Mouse (Mus musculus) heart, adult 2 months (tissue): ENCODE data around the gene Tnfaip8l1.

Experiments used
- CTCF ChIP-seq: fragments of 200-600 bp; IDR thresholded peaks from 2 replicates; pipeline ENCODE4 v1.8.1; 2022; ENCODE audit warnings: antibody characterized with exemption, mild to moderate bottlenecking, moderate library complexity
- EP300 ChIP-seq: fragments of 200-500 bp; IDR thresholded peaks from 2 replicates; pipeline ENCODE4 v1.6.1; 2011; ENCODE audit warnings: low read depth, low read length, control low read depth; ENCODE audit not compliant: insufficient read depth
- POLR2A ChIP-seq: fragments of 200-500 bp; IDR thresholded peaks from 2 replicates; pipeline ENCODE4 v1.6.1; 2011; ENCODE audit warnings: mild to moderate bottlenecking, low read depth, low read length, control low read depth; ENCODE audit not compliant: insufficient read depth

- no peak for TF ChIP-seq POLR2A
- TF ChIP-seq EP300 = no peak
- TF ChIP-seq CTCF = no peak
Measured at GRCm38 (mm10) chr17:56208821-56209220, 46.5 kb downstream of the Tnfaip8l1 start.
